Mouse (Mus musculus): Measurements from ENCODE around the gene Sema5a. TPM values are rescaled to one million over a fixed set of nuclear protein-coding genes. Genes with fewer than 3 reads are reported as not detected.
"Not testable (repeated sequence)": the region's sequence is repeated elsewhere in the genome, so short reads cannot be mapped to it uniquely, and the experiment has no call there.

Sema5a gene
- polyA plus RNA-seq, 1 experiment from 2014 or later = 15.7 TPM

- Histone ChIP-seq H3K9me3 (ENCODE audit: control insufficient read depth, low read length) (no peaks in the 10 kb centered on the region), H3K4me3 (ENCODE audit: low read depth, low read length) (no peak overlapping the region), H3K4me2 (ENCODE audit: low read depth, low read length) (no peak overlapping the region), H3K4me1 (ENCODE audit: control insufficient read depth, insufficient read depth, low read length) (no peaks in the 10 kb centered on the region), H3K27me3 (ENCODE audit: control insufficient read depth, insufficient read depth, low read length) (no peaks in the 10 kb centered on the region), H3K9ac (replicated peaks; ENCODE audit: low read depth, low read length) (no peak overlapping the region), H3K36me3 (ENCODE audit: control insufficient read depth, insufficient read depth, low read length) (no peaks in the 10 kb centered on the region), H3K27ac (ENCODE audit: low read depth, low read length) (no peak overlapping the region)
- ATAC-seq (ENCODE audit: low read depth) = no peak
- 89% methylated on average over 7 of the region's 7 CpGs for WGBS
These were observed 17.7 kb upstream of the Sema5a start for GRCm38 (mm10) chr15:32226888-32227395.

- no peak for ATAC-seq (ENCODE audit: low read depth)
- 98% methylated on average over 2 of the region's 2 CpGs for WGBS
- no peaks in the 10 kb centered on the region for H3K36me3 ChIP-seq (ENCODE audit: control insufficient read depth, insufficient read depth, low read length)
These were observed 14.5 kb upstream of the Sema5a start for GRCm38 (mm10) chr15:32230066-32230465.

GRCm38 (mm10) chr15:32232189-32232588, 12.4 kb upstream of the Sema5a start:
- Histone ChIP-seq H3K4me3 (ENCODE audit: low read depth, low read length) (no peak overlapping the region), H3K27ac (ENCODE audit: low read depth, low read length) (no peak overlapping the region), H3K9me3 (ENCODE audit: control insufficient read depth, low read length) (no peaks in the 10 kb centered on the region), H3K27me3 (ENCODE audit: control insufficient read depth, insufficient read depth, low read length) (no peaks in the 10 kb centered on the region), H3K36me3 (ENCODE audit: control insufficient read depth, insufficient read depth, low read length) (no peaks in the 10 kb centered on the region), H3K4me1 (ENCODE audit: control insufficient read depth, insufficient read depth, low read length) (no peaks in the 10 kb centered on the region), H3K4me2 (ENCODE audit: low read depth, low read length) (no peak overlapping the region), H3K9ac (replicated peaks; ENCODE audit: low read depth, low read length) (no peak overlapping the region)
- WGBS = 88% methylated on average over 3 of the region's 3 CpGs
- no peak for ATAC-seq (ENCODE audit: low read depth)

More at GRCm38 (mm10) chr15:32230066-32230465, 14.5 kb upstream of the Sema5a start:
- no peaks in the 10 kb centered on the region for H3K27me3 ChIP-seq (ENCODE audit: control insufficient read depth, insufficient read depth, low read length)
- H3K9ac ChIP-seq (replicated peaks; ENCODE audit: low read depth, low read length) = no peak overlapping the region
- no peak overlapping the region for H3K4me2 ChIP-seq (ENCODE audit: low read depth, low read length)
- no peak overlapping the region for H3K27ac ChIP-seq (ENCODE audit: low read depth, low read length)
- no peak overlapping the region for H3K4me3 ChIP-seq (ENCODE audit: low read depth, low read length)
- H3K4me1 ChIP-seq (ENCODE audit: control insufficient read depth, insufficient read depth, low read length) = no peaks in the 10 kb centered on the region
- H3K9me3 ChIP-seq (ENCODE audit: control insufficient read depth, low read length) = no peaks in the 10 kb centered on the region

- 18% methylated on average over 8 of the region's 8 CpGs for WGBS
- H3K9me3 ChIP-seq (ENCODE audit: control insufficient read depth, low read length); H3K4me2 ChIP-seq (ENCODE audit: low read depth, low read length); H3K9ac ChIP-seq (replicated peaks; ENCODE audit: low read depth, low read length); ATAC-seq (ENCODE audit: low read depth); H3K27ac ChIP-seq (ENCODE audit: low read depth, low read length); H3K36me3 ChIP-seq (ENCODE audit: control insufficient read depth, insufficient read depth, low read length); H3K4me1 ChIP-seq (ENCODE audit: control insufficient read depth, insufficient read depth, low read length); H3K4me3 ChIP-seq (ENCODE audit: low read depth, low read length); H3K27me3 ChIP-seq (ENCODE audit: control insufficient read depth, insufficient read depth, low read length): not testable (repeated sequence)
These were observed 11.9 kb upstream of the Sema5a start for GRCm38 (mm10) chr15:32232666-32233141.

- H3K36me3 ChIP-seq (ENCODE audit: control insufficient read depth, insufficient read depth, low read length) = no peaks in the 10 kb centered on the region
- no peak for ATAC-seq (ENCODE audit: low read depth)
- H3K9ac ChIP-seq (replicated peaks; ENCODE audit: low read depth, low read length) = no peak overlapping the region
- no peak overlapping the region for H3K4me2 ChIP-seq (ENCODE audit: low read depth, low read length)
- no peak overlapping the region for H3K4me3 ChIP-seq (ENCODE audit: low read depth, low read length)
- H3K4me1 ChIP-seq (ENCODE audit: control insufficient read depth, insufficient read depth, low read length) = no peaks in the 10 kb centered on the region
- WGBS = 100% methylated on average over 1 of the region's 1 CpGs
- no peaks in the 10 kb centered on the region for H3K27me3 ChIP-seq (ENCODE audit: control insufficient read depth, insufficient read depth, low read length)
- H3K27ac ChIP-seq (ENCODE audit: low read depth, low read length) = no peak overlapping the region
- H3K9me3 ChIP-seq (ENCODE audit: control insufficient read depth, low read length) = no peaks in the 10 kb centered on the region
These were observed 11.2 kb upstream of the Sema5a start for GRCm38 (mm10) chr15:32233451-32233850.

- H3K9ac ChIP-seq (replicated peaks; ENCODE audit: low read depth, low read length) = no peak overlapping the region
- no peaks in the 10 kb centered on the region for H3K4me1 ChIP-seq (ENCODE audit: control insufficient read depth, insufficient read depth, low read length)
- no peaks in the 10 kb centered on the region for H3K27me3 ChIP-seq (ENCODE audit: control insufficient read depth, insufficient read depth, low read length)
- H3K27ac ChIP-seq (ENCODE audit: low read depth, low read length) = no peak overlapping the region
- no peak for ATAC-seq (ENCODE audit: low read depth)
- H3K9me3 ChIP-seq (ENCODE audit: control insufficient read depth, low read length) = no peaks in the 10 kb centered on the region
- 98% methylated on average over 2 of the region's 2 CpGs for WGBS
- H3K4me2 ChIP-seq (ENCODE audit: low read depth, low read length) = no peak overlapping the region
- H3K4me3 ChIP-seq (ENCODE audit: low read depth, low read length) = no peak overlapping the region
- H3K36me3 ChIP-seq (ENCODE audit: control insufficient read depth, insufficient read depth, low read length) = no peaks in the 10 kb centered on the region
These were observed 5.5 kb upstream of the Sema5a start for GRCm38 (mm10) chr15:32239099-32239498.

GRCm38 (mm10) chr15:32240159-32240558, 4.5 kb upstream of the Sema5a start:
- ATAC-seq (ENCODE audit: low read depth) = no peak
- H3K9me3 ChIP-seq (ENCODE audit: control insufficient read depth, low read length) = no peaks in the 10 kb centered on the region
- H3K9ac ChIP-seq (replicated peaks; ENCODE audit: low read depth, low read length) = no peak overlapping the region
- WGBS = 91% methylated on average over 3 of the region's 3 CpGs
- no peak overlapping the region for H3K4me2 ChIP-seq (ENCODE audit: low read depth, low read length)
- H3K4me3 ChIP-seq (ENCODE audit: low read depth, low read length) = no peak overlapping the region
- no peaks in the 10 kb centered on the region for H3K36me3 ChIP-seq (ENCODE audit: control insufficient read depth, insufficient read depth, low read length)
- no peaks in the 10 kb centered on the region for H3K27me3 ChIP-seq (ENCODE audit: control insufficient read depth, insufficient read depth, low read length)
- no peaks in the 10 kb centered on the region for H3K4me1 ChIP-seq (ENCODE audit: control insufficient read depth, insufficient read depth, low read length)
- H3K27ac ChIP-seq (ENCODE audit: low read depth, low read length) = no peak overlapping the region

- Histone ChIP-seq H3K9me3 (ENCODE audit: control insufficient read depth, low read length) (no peaks in the 10 kb centered on the region), H3K4me2 (ENCODE audit: low read depth, low read length) (no peak overlapping the region), H3K27ac (ENCODE audit: low read depth, low read length) (no peak overlapping the region), H3K4me1 (ENCODE audit: control insufficient read depth, insufficient read depth, low read length) (no peaks in the 10 kb centered on the region), H3K27me3 (ENCODE audit: control insufficient read depth, insufficient read depth, low read length) (no peaks in the 10 kb centered on the region), H3K4me3 (ENCODE audit: low read depth, low read length) (no peak overlapping the region), H3K36me3 (ENCODE audit: control insufficient read depth, insufficient read depth, low read length) (no peaks in the 10 kb centered on the region), H3K9ac (replicated peaks; ENCODE audit: low read depth, low read length) (no peak overlapping the region)
- WGBS = 96% methylated on average over 6 of the region's 6 CpGs
- no peak for ATAC-seq (ENCODE audit: low read depth)
These were observed 2.9 kb upstream of the Sema5a start for GRCm38 (mm10) chr15:32241666-32242065.

- Histone ChIP-seq H3K4me3 (ENCODE audit: low read depth, low read length) (no peak overlapping the region; the same call in 1 of the 2 replicates), H3K27me3 (ENCODE audit: control insufficient read depth, insufficient read depth, low read length) (no peaks in the 10 kb centered on the region), H3K9ac (replicated peaks; ENCODE audit: low read depth, low read length) (no peak overlapping the region), H3K4me2 (ENCODE audit: low read depth, low read length) (peak overlapping the region; percentile 20; the same call in 1 of the 2 replicates), H3K27ac (ENCODE audit: low read depth, low read length) (no peak overlapping the region), H3K9me3 (ENCODE audit: control insufficient read depth, low read length) (no peaks in the 10 kb centered on the region), H3K36me3 (ENCODE audit: control insufficient read depth, insufficient read depth, low read length) (no peaks in the 10 kb centered on the region), H3K4me1 (ENCODE audit: control insufficient read depth, insufficient read depth, low read length) (no peaks in the 10 kb centered on the region)
- WGBS = 71% methylated on average over 12 of the region's 12 CpGs
- no peak for ATAC-seq (ENCODE audit: low read depth)
These were observed 1.4 kb upstream of the Sema5a start for GRCm38 (mm10) chr15:32243096-32243785.

Data from neural tube, embryonic 14.5 days (tissue).